Mouse (Mus musculus) left cerebral cortex, postnatal 4 days (tissue): ENCODE results near the gene Coq10a. TPM values are rescaled to one million over a fixed set of nuclear protein-coding genes. Genes with fewer than 3 reads are reported as not detected.
A peak's percentile ranks its signal among the peaks of the same experiment; 100 is the strongest.

Source experiments
- DNase-seq: peaks from one replicate; pipeline ENCODE4 v3.0.0-alpha.2; 2022
- intact Hi-C: fragments of 180-260 bp; cut with DNase I; formaldehyde crosslinking; loops from one replicate; pipeline ENCODE4 v1.15.1; 2025
- total RNA-seq, 2 experiments: library from RNA; stranded (reverse); gene quantifications; 2 replicates each; pipeline ENCODE4 v1.2.3; 2021

The Coq10a gene
- 10 to 100 TPM; 57.7 to 58.1 TPM for total RNA-seq

GRCm38 (mm10) chr10:128368402-128369217 lies at the start of gene Coq10a:
TSS of gene Coq10a (minus strand) at chr10:128368997.
- intact Hi-C loops: no loop called here
- DNase-seq: peak; percentile 96

- intact Hi-C loops: loop anchor here (5.0 kb wide), 1 partner anchor 42 kb away; the partner anchor contains the start of gene Smarcc2
- DNase-seq: no peak
These were observed 46.1 kb upstream of the Coq10a start for GRCm38 (mm10) chr10:128414848-128415247.

- no peak for DNase-seq
- intact Hi-C loops: loop anchor here (5.0 kb wide), 1 partner anchor 44 kb away; the partner anchor contains the start of gene Smarcc2
These were observed 44.3 kb upstream of the Coq10a start for GRCm38 (mm10) chr10:128413076-128413475.

- intact Hi-C loops: loop anchor here (5.0 kb wide), 1 partner anchor 45 kb away; the partner anchor contains the start of gene Smarcc2
- no peak for DNase-seq
These were observed 43.8 kb upstream of the Coq10a start for GRCm38 (mm10) chr10:128412558-128412957.

GRCm38 (mm10) chr10:128412055-128412381 lies 43.2 kb upstream of the Coq10a start:
- peak; percentile 54 for DNase-seq
- intact Hi-C loops: loop anchor here (5.0 kb wide), 1 partner anchor 45 kb away; the partner anchor contains the start of gene Smarcc2

GRCm38 (mm10) chr10:128411211-128412054 lies 42.6 kb upstream of the Coq10a start, which contains the start of the genes Nabp2 and Rnf41:
TSS of gene Nabp2 (minus strand) at chr10:128411492.
TSS of gene Rnf41 (plus strand) at chr10:128411657.
- peak; percentile 98 for DNase-seq
- intact Hi-C loops: loop anchor here (5.0 kb wide), 1 partner anchor 46 kb away; the partner anchor contains the start of gene Smarcc2

- no peak for DNase-seq
These were observed 41.7 kb upstream of the Coq10a start for GRCm38 (mm10) chr10:128410560-128410845.

GRCm38 (mm10) chr10:128409692-128410559 lies 41.1 kb upstream of the Coq10a start:
- peak; percentile 98 for DNase-seq

More at GRCm38 (mm10) chr10:128410560-128410845, 41.7 kb upstream of the Coq10a start:
- intact Hi-C loops: loop anchor here (5.0 kb wide), 1 partner anchor 47 kb away; the partner anchor contains the start of gene Smarcc2

GRCm38 (mm10) chr10:128408591-128409535 lies 40.1 kb upstream of the Coq10a start:
- peak; percentile 54 for DNase-seq
- intact Hi-C loops: no loop called here

More at GRCm38 (mm10) chr10:128409692-128410559, 41.1 kb upstream of the Coq10a start:
- intact Hi-C loops: loop anchor here (5.0 kb wide), 1 partner anchor 47 kb away; the partner anchor contains the start of gene Smarcc2

- intact Hi-C loops: no loop called here
- peak; percentile 65 for DNase-seq
These were observed 35.1 kb upstream of the Coq10a start for GRCm38 (mm10) chr10:128403931-128404330.

GRCm38 (mm10) chr10:128401638-128402037 lies 32.8 kb upstream of the Coq10a start:
- intact Hi-C loops: no loop called here
- no peak for DNase-seq

GRCm38 (mm10) chr10:128401056-128401455 lies 32.3 kb upstream of the Coq10a start, which contains the start of gene Slc39a5:
TSS of gene Slc39a5 (minus strand) at chr10:128401229.
- DNase-seq: no peak
- intact Hi-C loops: no loop called here

GRCm38 (mm10) chr10:128400338-128400737 lies 31.5 kb upstream of the Coq10a start:
- intact Hi-C loops: no loop called here
- no peak for DNase-seq

- intact Hi-C loops: no loop called here
- DNase-seq: peak; percentile 59
These were observed 28.7 kb upstream of the Coq10a start for GRCm38 (mm10) chr10:128397466-128397865.

GRCm38 (mm10) chr10:128396716-128397264 lies 28.0 kb upstream of the Coq10a start:
- intact Hi-C loops: no loop called here
- no peak for DNase-seq

GRCm38 (mm10) chr10:128396017-128396673 lies 27.3 kb upstream of the Coq10a start:
- no peak for DNase-seq
- intact Hi-C loops: no loop called here

- intact Hi-C loops: no loop called here
These were observed 23.1 kb upstream of the Coq10a start for GRCm38 (mm10) chr10:128391850-128392249.

GRCm38 (mm10) chr10:128390366-128390765 lies 21.6 kb upstream of the Coq10a start:
- DNase-seq: no peak
- intact Hi-C loops: no loop called here

More at GRCm38 (mm10) chr10:128391850-128392249, 23.1 kb upstream of the Coq10a start:
- no peak for DNase-seq
